Mouse (Mus musculus) thymus, postnatal 25 days (tissue): ENCODE measurements at regions not wholly inside any gene's neighbourhood (a gene's known extent, or its start where the extent isn't known, plus 50 kb on each side); places are given as distances from the start of the nearest gene placed in this dataset.
"Not testable (repeated sequence)": the region's sequence is repeated elsewhere in the genome, so short reads cannot be mapped to it uniquely, and the experiment has no call there.

Experiments
- DNase-seq: peaks from one replicate; pipeline ENCODE4 v3.0.0; 2022

DNA sequence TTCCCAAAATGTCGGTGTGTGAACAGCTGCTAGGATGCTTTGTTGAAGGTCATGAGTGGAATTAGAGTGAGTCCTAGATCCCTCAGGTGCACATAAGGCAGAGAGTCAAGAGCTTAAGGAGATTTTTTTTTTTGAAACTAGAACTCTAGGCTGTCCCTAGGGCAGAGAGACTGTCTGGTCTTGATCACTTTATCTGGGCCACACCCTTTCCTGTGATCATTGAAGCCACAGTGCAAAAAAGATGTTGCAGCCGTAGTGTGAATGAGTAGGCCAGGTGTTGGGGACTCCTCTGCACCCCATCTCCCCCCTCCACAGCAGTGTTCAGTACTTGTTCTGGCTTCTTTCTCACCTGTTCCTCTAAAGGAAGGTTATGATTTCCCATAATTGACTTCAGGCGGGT is 153.9 kb downstream of the Katnal1 start:
- DNase-seq = no peak

DNA sequence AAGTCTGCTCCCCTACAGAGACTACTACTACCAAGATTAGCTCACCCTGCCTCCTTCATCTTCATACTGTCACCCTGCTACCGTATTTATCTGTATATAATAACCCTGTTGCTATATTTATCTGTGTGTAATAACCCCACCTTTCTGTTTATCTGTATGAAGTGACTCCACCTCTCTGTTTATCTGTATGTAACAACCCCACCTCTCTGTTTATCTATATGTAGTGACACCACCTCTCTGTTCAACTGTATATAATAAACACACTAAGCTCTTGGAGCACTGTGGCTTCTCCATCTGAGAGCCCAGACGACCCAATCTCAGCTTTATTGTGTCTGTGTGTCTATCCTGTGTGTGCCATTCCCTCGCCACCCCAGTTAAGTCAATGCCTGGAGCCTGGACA is 154.7 kb downstream of the Katnal1 start:
- DNase-seq = no peak

DNA sequence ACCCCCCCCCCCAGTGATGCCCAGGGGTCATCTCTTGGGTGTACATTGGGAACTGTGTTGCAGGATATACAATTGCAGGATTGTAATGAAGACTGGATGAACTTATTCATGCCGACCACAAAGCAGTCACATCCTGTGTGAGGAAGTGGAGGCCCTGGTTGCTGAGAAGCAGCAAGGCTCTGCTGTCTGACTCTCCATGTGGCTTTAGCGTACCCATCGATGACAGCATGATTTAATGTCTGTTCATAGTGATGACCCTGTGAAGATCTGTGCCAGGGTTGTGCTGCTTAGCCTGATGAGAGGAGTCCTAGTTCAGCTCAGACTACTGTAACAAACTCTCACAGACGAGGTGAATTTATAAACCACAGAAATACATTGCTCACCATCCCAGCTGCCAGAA is 159.7 kb downstream of the Katnal1 start:
- DNase-seq = peak; percentile 9

DNA sequence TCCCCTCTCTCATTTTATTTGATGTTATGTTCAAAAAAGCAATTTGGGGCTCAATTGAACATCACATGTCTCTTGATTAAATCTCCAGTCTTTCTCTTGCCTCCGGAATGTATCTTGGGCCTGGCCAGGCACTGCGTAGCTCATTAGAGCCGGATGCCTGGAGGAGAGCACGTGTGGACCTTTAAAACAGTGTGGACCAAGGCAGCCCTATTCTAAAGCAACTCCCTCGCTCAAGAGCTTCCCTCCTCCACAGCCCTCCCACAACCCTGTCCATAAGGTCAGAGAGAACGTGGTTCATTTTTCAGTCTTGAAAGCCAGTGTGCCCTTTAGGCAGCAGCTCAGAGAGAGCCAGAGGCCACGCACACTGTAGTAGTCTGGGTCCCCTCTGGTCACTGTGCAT is 160.8 kb downstream of the Katnal1 start:
- DNase-seq = no peak

DNA sequence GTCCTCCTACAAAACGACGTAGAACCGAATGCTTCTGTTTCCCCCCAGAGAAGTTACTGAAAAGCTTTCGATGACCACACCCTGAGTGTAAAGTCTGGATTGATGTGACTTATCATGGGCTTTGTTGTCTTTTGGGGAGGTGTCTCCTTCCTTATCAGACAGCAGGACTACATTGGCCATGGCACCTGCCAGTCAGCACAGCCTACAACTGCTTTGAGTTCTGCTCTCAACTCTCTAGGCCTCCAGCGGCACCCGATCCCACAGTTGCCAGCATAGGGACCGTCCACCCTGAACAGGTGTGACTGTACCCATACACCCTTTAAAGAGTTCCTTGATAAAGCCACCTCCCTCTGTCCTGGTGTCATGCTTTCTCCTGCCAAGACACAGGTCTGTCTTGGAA is 163.1 kb downstream of the Katnal1 start:
- no peak for DNase-seq

DNA sequence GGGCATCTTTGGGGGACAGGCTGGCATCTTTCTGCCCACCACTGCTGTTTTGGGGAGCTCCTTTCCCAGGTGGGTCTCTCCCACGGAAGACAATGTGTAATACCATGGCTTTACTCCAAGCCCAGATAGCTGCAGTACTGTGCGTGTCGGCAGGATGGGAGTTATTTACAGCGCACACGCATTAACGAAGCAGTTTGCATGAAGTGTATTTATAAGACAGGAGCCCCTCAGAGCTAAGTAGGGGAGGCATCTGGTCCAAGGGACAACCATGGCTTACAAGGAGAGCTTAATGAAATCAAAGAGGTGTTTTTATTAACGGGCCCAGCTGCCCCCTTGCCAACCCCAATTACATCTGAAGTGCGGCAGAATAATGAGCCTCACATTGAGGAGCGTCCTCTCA is 169.0 kb downstream of the Katnal1 start:
- DNase-seq = no peak

DNA sequence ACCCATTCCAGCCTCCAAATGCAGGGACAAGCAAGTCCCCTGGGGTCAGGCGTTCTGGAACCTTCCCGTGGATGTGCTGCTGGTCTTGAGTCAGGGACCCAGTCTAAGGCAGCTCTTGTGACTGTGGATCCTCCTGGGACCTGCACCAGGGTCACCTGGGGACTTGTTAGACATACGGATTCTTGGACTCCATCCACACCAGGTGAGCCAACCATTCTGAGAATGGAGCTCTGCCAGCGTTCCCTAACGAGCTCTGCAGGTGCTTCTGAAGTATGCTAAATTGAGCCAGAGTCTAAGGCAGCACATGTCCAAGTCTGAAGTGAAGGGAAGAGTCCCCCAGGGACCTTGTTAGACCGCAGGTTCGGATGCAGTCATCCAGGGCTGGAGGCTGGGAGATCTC is 170.3 kb downstream of the Katnal1 start:
- no peak for DNase-seq

DNA sequence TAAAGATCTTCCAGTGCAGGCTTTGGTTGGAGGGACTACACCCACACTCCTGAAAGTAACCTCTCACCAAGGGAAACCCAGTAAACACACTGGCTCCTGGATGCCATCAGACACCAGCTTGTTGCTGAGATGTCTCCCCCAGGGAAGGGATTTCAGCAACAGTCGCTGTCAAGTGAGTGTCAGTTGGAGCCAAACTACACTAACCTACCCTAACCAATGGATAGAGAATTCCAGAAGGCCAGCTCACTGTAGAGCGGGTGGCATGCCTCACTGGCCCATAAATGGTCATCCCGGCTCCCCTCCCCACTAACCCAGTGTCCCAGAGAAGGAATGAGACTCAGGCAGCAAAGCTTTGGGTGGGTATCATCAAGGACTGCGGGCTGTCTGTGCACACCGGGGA is 171.4 kb downstream of the Katnal1 start:
- DNase-seq = no peak

DNA sequence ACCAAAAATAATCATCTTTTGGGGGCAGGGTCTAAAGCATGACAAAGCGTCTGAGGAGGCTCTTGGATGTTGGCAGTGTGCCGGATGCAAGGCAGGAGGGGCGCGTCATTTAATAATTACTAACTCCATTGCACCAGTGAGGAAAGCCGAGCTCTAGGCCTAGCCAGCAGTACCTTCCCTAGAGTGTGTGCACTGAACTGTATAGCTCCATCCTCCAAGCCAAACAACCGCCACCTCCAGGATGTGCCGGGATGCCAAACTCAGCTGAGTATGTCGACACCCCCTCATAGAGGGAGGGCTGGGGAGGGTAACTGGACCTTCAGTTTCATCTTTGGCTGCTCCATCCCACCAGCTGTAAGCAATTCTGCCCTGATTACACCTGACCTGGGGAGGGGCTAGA is 171.9 kb downstream of the Katnal1 start:
- no peak for DNase-seq

DNA sequence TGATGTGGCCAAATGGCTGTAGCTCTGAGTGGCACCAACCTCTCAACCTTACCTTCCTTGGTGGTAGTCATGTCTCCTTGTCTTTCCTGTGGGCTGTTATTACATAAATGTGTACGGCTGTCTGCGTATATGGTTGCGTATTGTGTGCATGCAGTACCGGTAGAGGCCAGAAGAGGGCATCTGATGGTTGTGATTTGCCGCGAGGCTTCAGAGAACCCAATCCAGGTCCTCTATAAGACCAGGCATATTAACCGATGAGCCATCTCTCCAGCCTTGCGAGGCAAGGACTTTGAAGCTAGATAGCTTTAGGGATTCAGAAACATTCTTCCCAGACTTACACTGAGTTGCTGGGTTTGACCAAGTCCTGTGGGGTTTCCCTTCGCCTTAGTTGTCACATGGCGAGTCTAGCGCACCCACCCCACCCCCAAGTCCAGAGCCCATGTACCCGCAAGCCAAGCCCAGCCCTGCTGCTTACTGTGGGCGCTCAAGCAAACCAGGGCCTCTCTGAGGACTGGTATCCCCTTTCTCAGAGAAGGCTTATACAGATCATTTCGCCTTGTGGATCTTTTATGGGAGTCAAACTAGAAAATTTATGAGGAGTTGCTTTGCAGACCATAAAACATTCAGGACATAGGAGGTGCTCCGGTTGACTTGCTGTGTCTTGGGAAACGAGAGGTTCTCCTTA is 172.7 kb downstream of the Katnal1 start:
- DNase-seq = peak; percentile 22

DNA sequence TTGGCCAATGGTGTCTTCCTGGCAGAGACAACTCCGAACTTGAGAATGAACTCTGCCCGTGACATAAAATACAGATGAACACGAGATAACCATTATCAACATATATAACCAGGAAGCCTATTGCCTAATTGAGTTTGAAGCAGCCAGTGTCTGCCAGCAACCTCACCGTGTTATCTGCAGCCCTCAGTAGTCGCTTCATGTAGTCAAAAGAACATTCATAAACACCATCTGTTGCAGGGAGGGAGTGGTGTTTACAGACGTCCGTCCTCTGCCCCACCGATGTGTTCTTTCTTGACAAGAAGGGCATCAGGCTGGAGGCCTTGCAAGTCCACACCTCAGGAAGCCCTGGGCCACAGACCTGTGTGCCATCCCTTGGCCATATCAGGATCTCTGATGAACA is 173.3 kb downstream of the Katnal1 start:
- no peak for DNase-seq

DNA sequence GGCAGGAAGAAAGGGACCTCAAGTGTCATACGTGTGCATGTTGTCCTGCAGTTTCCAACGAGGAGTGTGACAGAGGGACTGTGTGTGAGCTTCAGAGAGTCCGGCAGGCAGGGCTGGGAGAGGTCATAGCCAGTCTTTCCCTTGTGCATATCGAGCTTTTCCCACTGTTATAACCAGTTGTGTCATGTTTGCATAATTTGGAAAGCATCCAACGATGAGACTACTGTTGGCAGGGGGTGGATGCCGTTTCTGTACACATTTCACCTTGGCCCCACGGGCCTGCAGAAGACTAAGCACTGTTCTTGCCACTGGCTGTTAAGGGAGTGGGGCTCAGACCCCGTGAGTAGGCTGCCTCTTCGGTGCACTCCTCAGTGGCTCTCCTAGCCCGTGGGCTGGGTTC is 174.2 kb downstream of the Katnal1 start:
- DNase-seq = no peak

DNA sequence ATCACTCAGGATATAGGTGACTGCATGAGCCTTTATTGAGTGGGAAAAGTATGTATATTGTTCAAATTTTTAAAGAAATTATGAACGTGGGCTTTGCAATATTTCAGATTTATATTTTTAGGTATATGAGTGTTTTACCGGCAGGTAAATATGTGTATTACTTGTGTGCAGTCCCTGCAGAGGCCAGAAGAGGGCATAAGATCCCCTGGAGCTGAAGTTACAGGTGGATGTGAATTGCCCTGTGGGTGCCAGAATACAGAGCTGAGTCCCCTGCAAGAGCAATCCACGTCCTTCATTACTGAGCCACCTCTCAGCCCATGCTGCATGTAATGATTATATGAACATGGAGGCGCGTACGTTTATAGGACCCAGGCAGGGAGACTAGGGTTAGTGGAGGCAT is 174.8 kb downstream of the Katnal1 start:
- no peak for DNase-seq

DNA sequence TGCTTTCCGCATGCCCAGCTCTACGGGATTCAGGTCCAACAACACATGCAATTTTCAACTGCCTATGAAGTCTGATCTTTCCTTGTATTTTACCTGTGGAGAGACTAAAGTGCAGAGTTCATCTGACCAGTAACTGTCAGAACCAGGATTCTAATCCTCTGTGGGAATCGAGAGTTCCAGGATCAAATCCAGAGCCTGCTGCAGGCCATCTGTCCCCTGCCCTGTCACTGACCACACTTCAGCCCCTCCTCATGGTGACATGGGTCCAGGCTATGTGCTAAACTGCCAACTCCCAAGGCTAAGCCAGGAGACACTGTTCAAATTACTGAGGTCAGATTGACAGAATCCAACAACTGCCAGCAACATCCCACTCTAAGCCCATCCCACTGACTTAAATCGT is 175.7 kb downstream of the Katnal1 start:
- DNase-seq = no peak

DNA sequence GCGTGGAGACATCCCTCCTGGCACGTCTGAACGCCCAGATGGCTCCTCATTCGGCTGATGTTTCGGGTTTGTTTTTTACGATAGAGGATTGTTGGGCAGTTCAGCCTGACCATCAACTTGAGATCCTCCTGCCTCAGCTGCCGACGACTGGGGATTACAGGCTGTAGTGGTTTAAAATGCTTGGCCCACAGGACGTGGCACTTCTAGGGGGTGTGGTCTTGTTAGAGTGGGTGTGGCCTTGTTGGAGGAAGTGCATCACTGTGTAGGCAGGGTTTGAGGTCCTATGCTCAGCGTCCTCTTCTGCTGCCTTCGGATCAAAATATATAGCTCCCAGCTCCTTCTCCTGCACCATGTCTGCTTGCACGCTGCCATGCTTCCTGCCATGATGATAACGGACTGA is 177.1 kb downstream of the Katnal1 start:
- DNase-seq = no peak

DNA sequence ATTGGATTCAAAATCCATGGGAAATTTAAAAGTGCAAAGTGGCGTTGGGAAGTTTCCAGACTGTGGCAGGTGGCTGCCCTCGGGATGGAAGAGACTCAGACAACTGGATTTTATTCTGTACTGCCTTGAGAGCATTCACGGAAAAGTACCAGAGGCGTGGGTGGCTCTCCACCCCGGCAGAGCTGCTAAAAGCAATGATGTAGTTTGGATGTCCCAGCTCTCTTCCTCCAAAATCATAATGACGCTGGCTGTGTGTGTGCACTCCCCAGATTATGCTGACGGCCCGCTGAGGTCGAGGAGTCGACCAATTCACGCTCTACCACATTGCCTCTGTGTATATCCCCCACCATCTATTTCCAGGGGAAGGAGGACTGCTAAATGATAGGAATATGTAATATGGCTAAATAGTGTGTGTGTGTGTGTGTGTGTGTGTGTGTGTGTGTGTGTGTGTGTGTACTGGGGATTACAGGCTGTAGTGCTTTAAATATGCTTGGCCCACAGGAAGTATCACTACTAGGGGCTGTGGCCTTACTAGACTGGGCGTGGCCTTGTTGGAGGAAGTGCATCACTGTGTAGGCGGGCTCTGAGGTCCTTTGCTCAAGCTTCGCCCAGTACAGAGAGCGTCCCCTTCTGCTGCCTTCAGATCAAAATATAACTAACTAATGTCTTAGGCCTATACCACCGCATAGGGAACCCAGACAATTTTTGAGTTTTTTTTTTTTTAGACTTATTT is 179.0 kb downstream of the Katnal1 start:
- DNase-seq = no peak

DNA sequence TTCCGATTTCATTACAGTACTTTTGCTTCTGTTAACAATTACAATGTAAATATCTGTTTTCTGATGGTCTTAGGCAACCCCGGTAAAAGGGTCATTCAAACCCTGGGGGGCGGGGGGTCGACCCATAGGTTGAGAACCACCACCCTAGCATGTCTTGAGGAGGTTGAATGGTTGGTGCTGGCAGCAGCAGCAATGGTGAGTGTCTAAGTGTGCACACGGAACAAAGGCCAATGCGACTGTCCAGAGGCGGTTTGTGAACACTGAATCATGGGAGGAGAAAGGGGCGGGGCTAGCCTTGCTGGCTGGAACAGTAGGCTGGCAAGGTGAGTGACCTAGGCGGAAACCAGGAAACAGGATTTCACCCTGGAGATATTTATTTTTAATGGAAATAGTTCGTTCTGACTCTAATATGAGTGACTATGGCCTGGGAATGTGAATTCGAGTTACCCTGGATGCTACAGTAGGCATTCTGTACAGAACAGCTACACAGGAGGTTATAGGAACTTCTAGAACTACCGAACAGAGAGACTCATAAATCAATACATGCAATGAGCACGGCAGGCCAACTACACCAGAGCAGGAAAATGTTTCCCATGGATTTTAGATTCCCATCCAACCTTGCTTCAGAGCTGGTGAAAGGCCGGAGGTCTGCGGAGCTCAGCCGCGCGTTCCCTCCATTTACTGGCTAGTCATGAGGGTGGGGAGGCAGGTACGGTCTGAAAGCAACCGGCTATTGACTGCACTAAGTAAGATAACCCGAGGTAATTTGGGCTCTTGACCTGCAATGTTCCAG is 181.0 kb downstream of the Katnal1 start:
- no peak for DNase-seq

DNA sequence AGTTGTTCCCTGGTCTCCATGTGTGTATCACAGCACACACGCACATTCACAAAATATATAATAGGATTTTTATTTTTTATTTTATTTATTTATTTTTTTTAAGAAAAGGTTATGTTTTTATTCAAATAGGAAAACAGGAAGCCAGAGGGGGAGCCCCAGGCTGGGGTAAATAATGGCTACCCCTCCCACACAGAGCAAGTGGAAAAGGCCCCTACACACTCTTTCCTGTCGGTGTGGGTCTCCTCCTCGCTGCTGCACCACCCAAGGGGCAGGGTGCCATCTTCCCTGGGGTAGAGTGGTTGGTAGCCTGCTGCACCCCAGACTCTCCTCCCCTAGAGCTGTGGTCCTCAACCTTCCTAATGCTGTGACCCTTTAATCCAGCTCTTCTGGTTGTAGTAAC is 181.6 kb downstream of the Katnal1 start:
- DNase-seq = no peak

DNA sequence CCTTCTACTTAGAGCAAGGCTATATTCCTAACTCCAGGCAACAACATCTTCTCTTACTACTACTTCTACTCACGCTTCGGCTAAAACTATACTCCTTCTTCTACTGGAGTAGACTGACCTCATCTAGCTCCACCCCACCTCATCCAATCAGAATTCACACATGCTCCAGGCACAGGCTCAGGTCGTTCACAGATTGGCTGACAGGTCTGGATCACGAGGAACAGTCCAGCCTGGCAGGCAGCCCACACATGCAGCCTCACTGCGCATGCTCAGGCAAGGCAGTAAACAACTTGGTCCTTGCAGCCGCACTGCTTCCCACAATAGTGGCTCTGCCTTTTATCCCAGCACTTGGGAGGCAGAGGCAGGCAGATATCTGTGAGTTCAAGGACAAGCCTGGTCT is 182.4 kb downstream of the Katnal1 start:
- not testable (repeated sequence) for DNase-seq

DNA sequence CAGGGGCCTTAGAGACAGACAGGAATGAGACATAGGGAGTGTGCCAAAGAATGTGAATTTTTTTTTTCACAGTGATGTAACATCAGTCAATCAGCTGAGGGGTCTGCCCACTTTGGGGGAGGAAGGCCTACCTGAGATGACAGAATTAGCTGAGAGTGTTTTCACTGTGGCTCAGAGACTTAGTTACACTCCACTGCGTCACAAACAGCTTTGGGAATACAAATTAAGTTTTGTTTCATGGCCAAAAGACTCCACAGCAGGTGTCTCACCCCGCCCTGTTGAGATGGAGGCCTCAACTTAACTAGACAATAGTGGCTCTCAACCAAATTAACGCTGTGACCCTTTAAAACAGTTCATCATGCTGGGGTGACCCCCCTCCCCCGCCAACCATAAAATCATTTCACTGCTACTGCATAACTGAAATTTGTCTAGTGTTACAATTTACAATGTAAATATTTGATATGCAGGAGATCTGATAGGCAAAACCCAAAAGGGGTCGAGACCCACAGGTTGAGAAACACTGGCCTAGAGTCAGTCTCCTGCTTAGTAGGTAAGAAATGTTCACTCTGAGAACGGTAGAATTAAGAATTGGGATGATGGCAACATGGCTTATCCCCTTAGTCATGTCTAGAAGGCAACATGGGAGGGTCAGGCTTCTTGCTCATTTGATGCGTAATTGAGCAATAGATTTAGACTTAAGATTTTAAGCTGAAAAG is 184.3 kb downstream of the Katnal1 start:
- no peak for DNase-seq

DNA sequence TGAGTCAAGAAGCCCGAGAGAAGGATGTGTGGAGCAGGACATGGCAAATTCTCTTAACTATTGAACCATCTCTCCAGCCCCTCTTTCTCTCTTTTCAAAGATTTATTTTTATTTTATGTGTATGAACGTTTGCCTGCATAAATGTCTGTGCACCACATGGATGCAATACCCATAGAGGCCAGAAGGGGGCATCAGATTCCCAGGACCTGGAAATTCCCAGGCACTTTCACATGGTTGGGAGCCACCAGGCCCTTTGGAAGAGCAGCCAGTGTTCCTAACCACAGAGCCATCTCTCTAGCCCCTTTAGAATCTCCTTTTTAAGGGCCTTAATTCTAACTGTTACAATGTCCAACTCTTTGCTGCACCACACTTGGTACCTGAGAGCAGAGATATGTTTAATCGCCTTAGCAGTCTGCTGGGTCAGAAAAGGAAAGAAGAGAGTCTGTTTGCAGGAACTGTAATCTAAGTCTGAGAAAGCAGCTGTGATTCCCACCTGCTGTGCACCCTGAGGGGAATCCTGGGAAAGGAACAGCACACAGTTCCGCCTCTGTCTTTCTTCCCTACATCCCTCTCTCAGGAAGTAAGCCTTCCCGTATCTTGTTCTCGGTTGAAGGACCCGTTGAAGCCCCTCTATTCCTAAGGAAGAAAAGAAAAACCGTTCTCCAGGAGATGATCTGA is 186.8 kb downstream of the Katnal1 start:
- DNase-seq = no peak

DNA sequence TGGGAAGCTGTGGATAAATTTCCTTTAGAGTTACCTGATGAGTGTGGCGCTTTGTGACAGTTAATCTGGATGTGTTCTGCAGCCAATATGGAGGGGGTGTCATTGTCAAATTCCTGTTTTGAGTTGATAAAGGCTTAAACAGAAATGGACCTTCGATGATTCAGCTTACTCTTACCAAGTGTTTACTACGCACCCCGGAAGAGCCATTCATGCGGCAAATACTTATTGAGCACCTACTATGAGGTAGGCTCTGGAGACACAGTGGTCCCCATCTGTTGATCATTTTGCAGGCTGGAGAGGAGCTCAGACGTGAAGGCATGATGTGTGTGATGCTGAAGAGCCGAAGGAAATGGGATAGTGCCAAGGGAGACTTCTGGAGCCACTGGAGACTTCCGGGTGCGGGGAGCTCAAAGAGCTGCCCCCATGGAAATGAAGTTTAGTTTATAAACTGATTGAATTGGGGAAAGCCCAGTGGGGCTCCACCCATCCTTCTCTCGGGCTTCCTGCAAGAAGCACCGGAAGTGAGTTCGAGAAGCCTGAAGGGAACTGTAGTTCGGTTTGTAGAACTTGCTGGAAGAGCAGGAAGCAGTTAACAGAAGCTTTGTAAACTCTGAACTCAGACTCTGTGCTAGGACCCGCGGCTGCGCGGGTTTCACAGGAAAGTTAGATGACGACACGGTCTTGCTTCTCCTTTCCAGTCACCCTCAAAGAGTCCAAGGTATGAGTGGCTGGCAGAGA is 187.7 kb downstream of the Katnal1 start:
- no peak for DNase-seq
